Mouse (Mus musculus): Measurements from ENCODE around the gene Tfpi. TPM values are rescaled to one million over a fixed set of nuclear protein-coding genes. Genes with fewer than 3 reads are reported as not detected.

Gene Tfpi
- polyA plus RNA-seq, 1 experiment = 23.2 TPM

DNA sequence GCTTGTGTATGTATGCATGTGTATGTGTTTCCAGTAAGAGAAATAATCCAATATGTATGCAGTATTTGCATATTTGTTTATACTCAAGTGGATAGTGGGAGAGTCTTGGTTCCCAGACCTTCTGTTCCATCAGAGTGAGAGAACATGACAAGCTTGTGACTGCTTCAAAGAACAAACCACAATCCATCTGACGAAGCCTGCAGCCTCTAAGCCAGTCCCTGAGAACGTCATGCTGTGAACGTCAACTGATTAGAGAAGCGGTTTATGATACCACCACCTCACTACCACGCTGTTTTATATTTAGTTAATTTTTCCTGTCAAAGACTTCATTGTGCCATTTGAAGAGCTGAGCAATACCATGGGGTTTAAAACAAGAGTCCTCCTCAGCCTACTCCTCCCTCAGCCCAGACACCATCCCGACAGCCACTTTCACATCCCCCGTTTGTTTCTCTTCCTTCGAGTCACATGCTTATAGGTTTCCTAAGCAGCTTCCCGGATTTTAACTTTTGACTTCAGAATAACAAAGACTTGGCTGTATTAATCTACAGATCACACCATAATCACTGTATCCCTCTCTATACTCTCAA, 11.2 kb upstream of the Tfpi start:
- Histone ChIP-seq H3K27ac (ENCODE audit: control insufficient read depth, insufficient read depth, low read depth, low read length, poor library complexity) (no peak overlapping the region), H3K4me3 (replicated peaks; ENCODE audit: control insufficient read depth, low read depth, low read length) (no peak overlapping the region), H3K4me1 (ENCODE audit: control insufficient read depth, insufficient read depth, low read length) (no peaks in the 10 kb centered on the region)
- TF ChIP-seq CTCF (IDR thresholded peaks at IDR 0.05; ENCODE audit: control insufficient read depth, insufficient read depth, low read length) (no peak), POLR2A (IDR thresholded peaks at IDR 0.05; ENCODE audit: borderline replicate concordance, control insufficient read depth, low read depth, low read length) (no peak)
- WGBS = 56% methylated on average over 9 of the region's 9 CpGs

- no peaks in the 10 kb centered on the region for H3K4me1 ChIP-seq (ENCODE audit: control insufficient read depth, insufficient read depth, low read length)
- TF ChIP-seq POLR2A (IDR thresholded peaks at IDR 0.05; ENCODE audit: borderline replicate concordance, control insufficient read depth, low read depth, low read length) = no peak
- TF ChIP-seq CTCF (IDR thresholded peaks at IDR 0.05; ENCODE audit: control insufficient read depth, insufficient read depth, low read length) = no peak
- no peak overlapping the region for H3K27ac ChIP-seq (ENCODE audit: control insufficient read depth, insufficient read depth, low read depth, low read length, poor library complexity)
- no peak overlapping the region for H3K4me3 ChIP-seq (replicated peaks; ENCODE audit: control insufficient read depth, low read depth, low read length)
- 3% methylated on average over 7 of the region's 7 CpGs for WGBS
Observed at GRCm38 (mm10) chr2:84481863-84482262, 5.3 kb upstream of the Tfpi start.

DNA sequence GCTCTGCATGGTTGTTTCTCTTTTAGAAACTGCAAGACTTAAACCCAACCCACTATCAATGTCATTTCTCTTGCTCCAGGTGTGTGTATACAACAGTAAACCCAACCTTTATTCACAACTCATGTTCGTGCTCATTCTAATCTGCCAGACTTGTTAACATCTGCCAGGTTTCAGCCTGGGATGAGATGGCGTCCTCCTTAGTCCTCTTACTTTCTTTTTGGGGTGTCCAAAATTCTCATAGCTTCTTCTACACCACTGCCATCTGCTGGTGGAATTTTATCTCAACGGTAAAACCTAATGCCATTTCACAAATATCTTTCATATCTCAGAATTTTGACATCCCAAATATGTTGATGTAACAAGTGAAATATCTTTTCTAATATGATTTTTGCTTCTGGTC, 2.5 kb upstream of the Tfpi start:
- WGBS = 4% methylated on average over 3 of the region's 3 CpGs
- no peak overlapping the region for H3K27ac ChIP-seq (ENCODE audit: control insufficient read depth, insufficient read depth, low read depth, low read length, poor library complexity)
- TF ChIP-seq CTCF (IDR thresholded peaks at IDR 0.05; ENCODE audit: control insufficient read depth, insufficient read depth, low read length) = no peak
- TF ChIP-seq POLR2A (IDR thresholded peaks at IDR 0.05; ENCODE audit: borderline replicate concordance, control insufficient read depth, low read depth, low read length) = no peak
- no peaks in the 10 kb centered on the region for H3K4me1 ChIP-seq (ENCODE audit: control insufficient read depth, insufficient read depth, low read length)
- H3K4me3 ChIP-seq (replicated peaks; ENCODE audit: control insufficient read depth, low read depth, low read length) = no peak overlapping the region

GRCm38 (mm10) chr2:84477759-84478158, 1.2 kb upstream of the Tfpi start:
- 89% methylated on average over 6 of the region's 6 CpGs for WGBS
- H3K27ac ChIP-seq (ENCODE audit: control insufficient read depth, insufficient read depth, low read depth, low read length, poor library complexity) = no peak overlapping the region

DNA sequence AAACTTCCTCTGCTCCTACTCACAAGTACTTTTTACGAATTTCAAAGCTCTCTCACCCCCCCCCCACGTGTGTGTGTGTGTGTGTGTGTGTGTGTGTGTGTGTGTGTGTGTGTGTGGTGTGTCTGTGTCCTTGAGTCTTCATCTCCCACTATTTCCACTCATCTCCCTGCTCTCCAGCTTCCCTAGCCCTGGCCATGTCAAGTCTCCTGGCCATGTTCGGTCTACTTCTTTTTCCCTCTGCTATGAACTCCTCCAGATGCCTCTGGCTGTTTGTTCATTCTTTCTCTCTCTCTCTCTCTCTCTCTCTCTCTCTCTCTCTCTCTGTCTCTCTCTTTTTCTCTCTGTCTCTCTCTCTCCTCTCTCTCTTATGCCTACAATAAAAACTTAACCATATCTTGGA, 444 bp downstream of the Tfpi start:
- TF ChIP-seq POLR2A (IDR thresholded peaks at IDR 0.05; ENCODE audit: borderline replicate concordance, control insufficient read depth, low read depth, low read length) (no peak), CTCF (IDR thresholded peaks at IDR 0.05; ENCODE audit: control insufficient read depth, insufficient read depth, low read length) (no peak)
- Histone ChIP-seq H3K4me1 (ENCODE audit: control insufficient read depth, insufficient read depth, low read length) (no peaks in the 10 kb centered on the region), H3K4me3 (replicated peaks; ENCODE audit: control insufficient read depth, low read depth, low read length) (no peak overlapping the region), H3K27ac (ENCODE audit: control insufficient read depth, insufficient read depth, low read depth, low read length, poor library complexity) (no peak overlapping the region)
- WGBS = 33% methylated on average over 3 of the region's 3 CpGs

More at GRCm38 (mm10) chr2:84477759-84478158, 1.2 kb upstream of the Tfpi start:
- no peak overlapping the region for H3K4me3 ChIP-seq (replicated peaks; ENCODE audit: control insufficient read depth, low read depth, low read length)
- TF ChIP-seq POLR2A (IDR thresholded peaks at IDR 0.05; ENCODE audit: borderline replicate concordance, control insufficient read depth, low read depth, low read length) (no peak), CTCF (IDR thresholded peaks at IDR 0.05; ENCODE audit: control insufficient read depth, insufficient read depth, low read length) (no peak)
- H3K4me1 ChIP-seq (ENCODE audit: control insufficient read depth, insufficient read depth, low read length) = no peaks in the 10 kb centered on the region

DNA sequence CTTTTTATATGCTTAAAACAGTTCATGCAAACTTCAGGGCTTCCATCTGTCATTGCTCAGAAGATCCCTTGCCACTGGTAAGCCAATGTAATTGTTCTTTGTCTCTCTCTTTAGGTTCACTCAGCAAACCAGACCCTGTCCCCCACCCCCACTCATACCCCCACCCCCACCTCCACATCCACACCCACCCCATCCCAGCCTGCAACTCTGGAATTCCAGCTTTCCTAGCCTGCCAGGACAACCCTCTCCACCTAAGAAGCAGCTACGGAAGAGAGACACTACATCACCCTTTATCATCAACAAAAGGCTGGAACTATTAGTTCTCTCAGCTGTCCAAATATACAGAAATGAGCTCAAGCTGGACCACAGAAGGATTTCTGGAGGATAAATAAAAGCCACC, 974 bp downstream of the Tfpi start:
- Histone ChIP-seq H3K4me3 (replicated peaks; ENCODE audit: control insufficient read depth, low read depth, low read length) (no peak overlapping the region), H3K27ac (ENCODE audit: control insufficient read depth, insufficient read depth, low read depth, low read length, poor library complexity) (no peak overlapping the region), H3K4me1 (ENCODE audit: control insufficient read depth, insufficient read depth, low read length) (no peaks in the 10 kb centered on the region)
- TF ChIP-seq CTCF (IDR thresholded peaks at IDR 0.05; ENCODE audit: control insufficient read depth, insufficient read depth, low read length) (no peak), POLR2A (IDR thresholded peaks at IDR 0.05; ENCODE audit: borderline replicate concordance, control insufficient read depth, low read depth, low read length) (no peak)
- WGBS = 80% methylated on average over 1 of the region's 1 CpGs

- no peak overlapping the region for H3K27ac ChIP-seq (ENCODE audit: control insufficient read depth, insufficient read depth, low read depth, low read length, poor library complexity)
- WGBS = 37% methylated on average over 6 of the region's 6 CpGs
- TF ChIP-seq POLR2A (IDR thresholded peaks at IDR 0.05; ENCODE audit: borderline replicate concordance, control insufficient read depth, low read depth, low read length) (no peak), CTCF (IDR thresholded peaks at IDR 0.05; ENCODE audit: control insufficient read depth, insufficient read depth, low read length) (no peak)
Observed at GRCm38 (mm10) chr2:84474651-84475050, 1.9 kb downstream of the Tfpi start.

GRCm38 (mm10) chr2:84473941-84474530, 2.5 kb downstream of the Tfpi start:
- Histone ChIP-seq H3K4me1 (ENCODE audit: control insufficient read depth, insufficient read depth, low read length) (no peaks in the 10 kb centered on the region), H3K27ac (ENCODE audit: control insufficient read depth, insufficient read depth, low read depth, low read length, poor library complexity) (no peak overlapping the region)

More at GRCm38 (mm10) chr2:84474651-84475050, 1.9 kb downstream of the Tfpi start:
- H3K4me1 ChIP-seq (ENCODE audit: control insufficient read depth, insufficient read depth, low read length) = no peaks in the 10 kb centered on the region
- no peak overlapping the region for H3K4me3 ChIP-seq (replicated peaks; ENCODE audit: control insufficient read depth, low read depth, low read length)

More at GRCm38 (mm10) chr2:84473941-84474530, 2.5 kb downstream of the Tfpi start:
- WGBS = 80% methylated on average over 14 of the region's 14 CpGs
- H3K4me3 ChIP-seq (replicated peaks; ENCODE audit: control insufficient read depth, low read depth, low read length) = no peak overlapping the region
- TF ChIP-seq POLR2A (IDR thresholded peaks at IDR 0.05; ENCODE audit: borderline replicate concordance, control insufficient read depth, low read depth, low read length) (no peak), CTCF (IDR thresholded peaks at IDR 0.05; ENCODE audit: control insufficient read depth, insufficient read depth, low read length) (no peak)

Data from bone marrow, adult 2 months (tissue).